Mouse (Mus musculus) large intestine, adult 2 months (tissue): Measurements from ENCODE around the gene Mocs2. TPM values are rescaled to one million over a fixed set of nuclear protein-coding genes. Genes with fewer than 3 reads are reported as not detected.

ENCODE experiments used
- DNase-seq: peaks from one replicate; pipeline ENCODE4 v3.0.0-alpha.2; 2012; ENCODE audit warnings: low read depth, low spot score
- WGBS: fragments of 180-500 bp; shearing (Covaris S2); methylation state at CpG from one replicate; pipeline ENCODE4 v1.1.7; 2018; 5-methylcytosine and 5-hydroxymethylcytosine counted together
- polyA plus RNA-seq: library from polyadenylated mRNA; depleted of rRNA; stranded (reverse); fragments of >200 nt; gene quantifications from 2 replicates; pipeline ENCODE4 v1.2.3, GENCODE M21; 2012; rRNA removed

Gene Mocs2
- polyA plus RNA-seq = 34.6 and 57.4 TPM in 2 replicates

- peak; percentile 94 for DNase-seq
- WGBS = under 1% methylated on average over 39 of the region's 39 CpGs
Observed at GRCm38 (mm10) chr13:114817751-114818360, at the start of gene Mocs2. TSS of gene Mocs2 (plus strand) at chr13:114818236.

- DNase-seq = no peak
- 87% methylated on average over 1 of the region's 1 CpGs for WGBS
Observed at GRCm38 (mm10) chr13:114791511-114791910, 26.5 kb upstream of the Mocs2 start.

- DNase-seq = peak; percentile 25
- 37% methylated on average over 6 of the region's 6 CpGs for WGBS
Observed at GRCm38 (mm10) chr13:114793250-114794030, 24.6 kb upstream of the Mocs2 start.

- no peak for DNase-seq
- 74% methylated on average over 3 of the region's 3 CpGs for WGBS
Observed at GRCm38 (mm10) chr13:114801857-114802256, 16.2 kb upstream of the Mocs2 start.

- DNase-seq = peak; percentile 53
- 24% methylated on average over 2 of the region's 2 CpGs for WGBS
Observed at GRCm38 (mm10) chr13:114802971-114803370, 15.1 kb upstream of the Mocs2 start.

GRCm38 (mm10) chr13:114809624-114810210 is 8.3 kb upstream of the Mocs2 start:
- DNase-seq = no peak
- 48% methylated on average over 5 of the region's 5 CpGs for WGBS

GRCm38 (mm10) chr13:114818513-114818912 is 477 bp downstream of the Mocs2 start:
- WGBS = 4% methylated on average over 9 of the region's 9 CpGs
- DNase-seq = peak; percentile 19

- WGBS = 32% methylated on average over 2 of the region's 2 CpGs
- DNase-seq = no peak
Observed at GRCm38 (mm10) chr13:114822871-114823270, 4.8 kb downstream of the Mocs2 start.

- 96% methylated on average over 6 of the region's 6 CpGs for WGBS
- no peak for DNase-seq
Observed at GRCm38 (mm10) chr13:114825377-114825855, 7.4 kb downstream of the Mocs2 start.

- DNase-seq = peak; percentile 27
- WGBS = 83% methylated on average over 4 of the region's 4 CpGs
Observed at GRCm38 (mm10) chr13:114831367-114831833, 13.4 kb downstream of the Mocs2 start.

GRCm38 (mm10) chr13:114832761-114833160 is 14.7 kb downstream of the Mocs2 start:
- no peak for DNase-seq
- 62% methylated on average over 5 of the region's 5 CpGs for WGBS

- WGBS = 60% methylated on average over 4 of the region's 4 CpGs
- no peak for DNase-seq
Observed at GRCm38 (mm10) chr13:114833351-114833750, 15.3 kb downstream of the Mocs2 start.

- WGBS = 42% methylated on average over 2 of the region's 2 CpGs
- DNase-seq = no peak
Observed at GRCm38 (mm10) chr13:114834580-114834979, 16.5 kb downstream of the Mocs2 start.

- no peak for DNase-seq
- WGBS = 90% methylated on average over 7 of the region's 7 CpGs
Observed at GRCm38 (mm10) chr13:114837061-114837460, 19.0 kb downstream of the Mocs2 start.

- 37% methylated on average over 5 of the region's 5 CpGs for WGBS
- DNase-seq = no peak
Observed at GRCm38 (mm10) chr13:114838535-114838990, 20.5 kb downstream of the Mocs2 start.

- no peak for DNase-seq
- 85% methylated on average over 9 of the region's 9 CpGs for WGBS
Observed at GRCm38 (mm10) chr13:114839098-114839497, 21.1 kb downstream of the Mocs2 start.

- WGBS = 76% methylated on average over 4 of the region's 4 CpGs
- no peak for DNase-seq
Observed at GRCm38 (mm10) chr13:114840545-114840944, 22.5 kb downstream of the Mocs2 start.

GRCm38 (mm10) chr13:114843318-114843717 is 25.3 kb downstream of the Mocs2 start:
- 44% methylated on average over 1 of the region's 1 CpGs for WGBS
- no peak for DNase-seq

GRCm38 (mm10) chr13:114845804-114846203 is 27.8 kb downstream of the Mocs2 start:
- no peak for DNase-seq
- 82% methylated on average over 6 of the region's 6 CpGs for WGBS

- 62% methylated on average over 3 of the region's 3 CpGs for WGBS
- DNase-seq = no peak
Observed at GRCm38 (mm10) chr13:114848945-114849344, 30.9 kb downstream of the Mocs2 start.
